Mouse (Mus musculus): ENCODE measurements around the gene Qrfp. TPM values are rescaled to one million over a fixed set of nuclear protein-coding genes. Genes with fewer than 3 reads are reported as not detected.

The Qrfp gene
- 0.09 TPM in 1 of 2 replicates, not detected in the other for polyA plus RNA-seq (2014; fragmentation: Nextera tagmentation; extraction: Ambion mirVana)

- no peak within 1 kb of the TSS for H3K4me2 ChIP-seq (ENCODE audit: low read depth, low read length)
Observed at GRCm38 (mm10) chr2:31810444-31810843, at the start of gene Qrfp. Gene Qrfp, minus strand, starts transcription at chr2:31810580.

GRCm38 (mm10) chr2:31858500-31858899 lies 48.1 kb upstream of the Qrfp start:
- no peaks in the 10 kb centered on the region for H3K36me3 ChIP-seq (ENCODE audit: control insufficient read depth, insufficient read depth, low read length)
- ATAC-seq (ENCODE audit: low read depth): no peak
- H3K4me2 ChIP-seq (ENCODE audit: low read depth, low read length): no peak overlapping the region
- H3K27me3 ChIP-seq (ENCODE audit: control insufficient read depth, insufficient read depth, low read length): no peaks in the 10 kb centered on the region
- H3K9me3 ChIP-seq (ENCODE audit: control insufficient read depth, low read length): no peaks in the 10 kb centered on the region
- no peak overlapping the region for H3K27ac ChIP-seq (ENCODE audit: low read depth, low read length)
- H3K4me1 ChIP-seq (ENCODE audit: control insufficient read depth, insufficient read depth, low read length): 0 out of 2 replicates have a peak, but pooled peaks cover 6% of the 10 kb centered on the region
- H3K4me3 ChIP-seq (ENCODE audit: low read depth, low read length): no peak overlapping the region
- no peak overlapping the region for H3K9ac ChIP-seq (replicated peaks; ENCODE audit: low read depth, low read length)
- WGBS: 21% methylated on average over 12 of the region's 12 CpGs

More at GRCm38 (mm10) chr2:31810444-31810843, at the start of gene Qrfp:
- ATAC-seq (ENCODE audit: low read depth): no peak
- Histone ChIP-seq H3K36me3 (ENCODE audit: control insufficient read depth, insufficient read depth, low read length) (no peaks in the 10 kb centered on the region), H3K4me3 (ENCODE audit: low read depth, low read length) (no peak within 1 kb of the TSS), H3K9ac (replicated peaks; ENCODE audit: low read depth, low read length) (no peak within 1 kb of the TSS), H3K27ac (ENCODE audit: low read depth, low read length) (no peak within 1 kb of the TSS), H3K9me3 (ENCODE audit: control insufficient read depth, low read length) (no peaks in the 10 kb centered on the region), H3K4me1 (ENCODE audit: control insufficient read depth, insufficient read depth, low read length) (peaks cover 42% of the 10 kb centered on the region), H3K27me3 (ENCODE audit: control insufficient read depth, insufficient read depth, low read length) (no peaks in the 10 kb centered on the region)
- 49% methylated on average over 12 of the region's 12 CpGs for WGBS

DNA sequence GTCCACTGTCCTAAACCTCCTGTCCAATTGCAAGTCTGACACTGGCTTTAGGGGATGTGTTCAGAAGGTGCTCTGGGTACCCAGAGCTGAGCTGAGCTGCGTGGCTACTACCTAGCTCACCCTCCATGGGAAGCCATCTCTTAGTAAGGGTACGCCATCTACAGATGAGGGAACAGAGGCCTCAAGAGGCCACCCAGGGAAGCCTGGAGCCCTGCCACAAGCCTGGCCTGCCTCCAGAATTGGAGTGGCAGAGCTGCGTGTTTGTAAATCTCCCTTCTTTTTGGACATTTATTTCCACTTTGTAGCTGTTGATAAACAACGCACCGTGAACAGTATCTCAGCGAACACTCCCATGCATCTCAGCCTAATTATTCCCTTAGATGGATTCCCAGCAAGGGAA lies 46.8 kb upstream of the Qrfp start:
- H3K4me1 ChIP-seq (ENCODE audit: control insufficient read depth, insufficient read depth, low read length): 0 out of 2 replicates have a peak, but pooled peaks cover 6% of the 10 kb centered on the region
- H3K9ac ChIP-seq (replicated peaks; ENCODE audit: low read depth, low read length): no peak overlapping the region
- no peak overlapping the region for H3K27ac ChIP-seq (ENCODE audit: low read depth, low read length)
- ATAC-seq (ENCODE audit: low read depth): no peak
- H3K9me3 ChIP-seq (ENCODE audit: control insufficient read depth, low read length): no peaks in the 10 kb centered on the region
- no peak overlapping the region for H3K4me3 ChIP-seq (ENCODE audit: low read depth, low read length)
- 43% methylated on average over 6 of the region's 6 CpGs for WGBS
- no peaks in the 10 kb centered on the region for H3K36me3 ChIP-seq (ENCODE audit: control insufficient read depth, insufficient read depth, low read length)
- H3K4me2 ChIP-seq (ENCODE audit: low read depth, low read length): no peak overlapping the region
- no peaks in the 10 kb centered on the region for H3K27me3 ChIP-seq (ENCODE audit: control insufficient read depth, insufficient read depth, low read length)

DNA sequence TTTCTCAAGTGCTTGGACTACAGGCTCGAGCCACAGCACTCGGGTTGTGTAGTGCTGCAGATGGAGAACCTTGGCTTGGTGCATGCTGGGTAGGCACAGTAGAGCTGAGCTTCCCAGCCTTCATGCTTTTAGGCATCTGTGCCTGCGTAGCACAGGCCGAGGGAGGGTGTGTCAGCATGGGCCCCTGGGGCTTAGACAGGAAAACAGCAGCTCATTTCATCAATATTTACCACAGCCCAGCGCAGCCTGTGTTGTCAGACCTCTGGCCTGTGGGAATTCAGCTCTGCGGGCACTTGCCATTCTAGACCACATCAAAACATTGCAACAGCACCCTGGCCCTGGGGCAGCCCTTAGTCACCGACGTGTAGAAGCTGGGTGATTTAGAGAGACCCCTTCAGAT lies 45.6 kb upstream of the Qrfp start:
- H3K9me3 ChIP-seq (ENCODE audit: control insufficient read depth, low read length): no peaks in the 10 kb centered on the region
- no peaks in the 10 kb centered on the region for H3K27me3 ChIP-seq (ENCODE audit: control insufficient read depth, insufficient read depth, low read length)
- 0 out of 2 replicates have a peak, but pooled peaks cover 6% of the 10 kb centered on the region for H3K4me1 ChIP-seq (ENCODE audit: control insufficient read depth, insufficient read depth, low read length)
- no peak overlapping the region for H3K9ac ChIP-seq (replicated peaks; ENCODE audit: low read depth, low read length)
- no peaks in the 10 kb centered on the region for H3K36me3 ChIP-seq (ENCODE audit: control insufficient read depth, insufficient read depth, low read length)
- 67% methylated on average over 8 of the region's 8 CpGs for WGBS
- H3K4me2 ChIP-seq (ENCODE audit: low read depth, low read length): no peak overlapping the region
- no peak overlapping the region for H3K4me3 ChIP-seq (ENCODE audit: low read depth, low read length)
- ATAC-seq (ENCODE audit: low read depth): no peak
- H3K27ac ChIP-seq (ENCODE audit: low read depth, low read length): no peak overlapping the region

GRCm38 (mm10) chr2:31850141-31850540 lies 39.8 kb upstream of the Qrfp start:
- WGBS: 49% methylated on average over 12 of the region's 12 CpGs
- no peak overlapping the region for H3K27ac ChIP-seq (ENCODE audit: low read depth, low read length)
- ATAC-seq (ENCODE audit: low read depth): no peak
- no peaks in the 10 kb centered on the region for H3K36me3 ChIP-seq (ENCODE audit: control insufficient read depth, insufficient read depth, low read length)
- H3K4me2 ChIP-seq (ENCODE audit: low read depth, low read length): no peak overlapping the region
- H3K4me1 ChIP-seq (ENCODE audit: control insufficient read depth, insufficient read depth, low read length): peaks cover 21% of the 10 kb centered on the region
- H3K27me3 ChIP-seq (ENCODE audit: control insufficient read depth, insufficient read depth, low read length): peaks cover 16% of the 10 kb centered on the region
- H3K9ac ChIP-seq (replicated peaks; ENCODE audit: low read depth, low read length): no peak overlapping the region
- no peak overlapping the region for H3K4me3 ChIP-seq (ENCODE audit: low read depth, low read length)
- no peaks in the 10 kb centered on the region for H3K9me3 ChIP-seq (ENCODE audit: control insufficient read depth, low read length)

- H3K27ac ChIP-seq (ENCODE audit: low read depth, low read length): no peak overlapping the region
- peaks cover 24% of the 10 kb centered on the region for H3K27me3 ChIP-seq (ENCODE audit: control insufficient read depth, insufficient read depth, low read length)
- H3K4me2 ChIP-seq (ENCODE audit: low read depth, low read length): no peak overlapping the region
- no peaks in the 10 kb centered on the region for H3K9me3 ChIP-seq (ENCODE audit: control insufficient read depth, low read length)
- ATAC-seq (ENCODE audit: low read depth): no peak
- no peak overlapping the region for H3K9ac ChIP-seq (replicated peaks; ENCODE audit: low read depth, low read length)
- WGBS: 25% methylated on average over 6 of the region's 6 CpGs
- H3K36me3 ChIP-seq (ENCODE audit: control insufficient read depth, insufficient read depth, low read length): no peaks in the 10 kb centered on the region
- no peak overlapping the region for H3K4me3 ChIP-seq (ENCODE audit: low read depth, low read length)
- peaks cover 24% of the 10 kb centered on the region for H3K4me1 ChIP-seq (ENCODE audit: control insufficient read depth, insufficient read depth, low read length)
Observed at GRCm38 (mm10) chr2:31847908-31848307, 37.5 kb upstream of the Qrfp start.

GRCm38 (mm10) chr2:31846692-31847660 lies 36.6 kb upstream of the Qrfp start:
- Histone ChIP-seq H3K9ac (replicated peaks; ENCODE audit: low read depth, low read length) (peak overlapping the region; percentile 51; the same call in 1 of the 2 replicates), H3K36me3 (ENCODE audit: control insufficient read depth, insufficient read depth, low read length) (no peaks in the 10 kb centered on the region), H3K27me3 (ENCODE audit: control insufficient read depth, insufficient read depth, low read length) (peaks cover 24% of the 10 kb centered on the region), H3K9me3 (ENCODE audit: control insufficient read depth, low read length) (no peaks in the 10 kb centered on the region), H3K4me2 (ENCODE audit: low read depth, low read length) (peak overlapping the region; percentile 89), H3K27ac (ENCODE audit: low read depth, low read length) (no peak overlapping the region), H3K4me1 (ENCODE audit: control insufficient read depth, insufficient read depth, low read length) (peaks cover 24% of the 10 kb centered on the region), H3K4me3 (ENCODE audit: low read depth, low read length) (peak overlapping the region; percentile 48)
- 4% methylated on average over 35 of the region's 35 CpGs for WGBS
- no peak for ATAC-seq (ENCODE audit: low read depth)

- peak within 1 kb of the TSS; percentile 51 for H3K9ac ChIP-seq (replicated peaks; ENCODE audit: low read depth, low read length)
- peaks cover 25% of the 10 kb centered on the region for H3K4me1 ChIP-seq (ENCODE audit: control insufficient read depth, insufficient read depth, low read length)
- H3K27me3 ChIP-seq (ENCODE audit: control insufficient read depth, insufficient read depth, low read length): peaks cover 24% of the 10 kb centered on the region
- H3K4me2 ChIP-seq (ENCODE audit: low read depth, low read length): peak within 1 kb of the TSS; percentile 89
- peak within 1 kb of the TSS; percentile 48 for H3K4me3 ChIP-seq (ENCODE audit: low read depth, low read length)
- H3K27ac ChIP-seq (ENCODE audit: low read depth, low read length): no peak within 1 kb of the TSS
- no peaks in the 10 kb centered on the region for H3K9me3 ChIP-seq (ENCODE audit: control insufficient read depth, low read length)
- H3K36me3 ChIP-seq (ENCODE audit: control insufficient read depth, insufficient read depth, low read length): no peaks in the 10 kb centered on the region
- under 1% methylated on average over 77 of the region's 88 CpGs for WGBS
- peak; percentile 26; the same call in 1 of the 2 replicates for ATAC-seq (ENCODE audit: low read depth)
Observed at GRCm38 (mm10) chr2:31845896-31846691, 35.7 kb upstream of the Qrfp start, which contains the start of gene Fibcd1. Gene Fibcd1, minus strand, starts transcription at chr2:31846005.
